Mouse (Mus musculus) liver, postnatal 0 days (tissue): ENCODE results near the gene Pip5k1c.

ENCODE experiments used
- CTCF ChIP-seq: sonication (generic); IDR thresholded peaks from 2 replicates; pipeline ENCODE4 v1.5.1; 2016; ENCODE audit warnings: antibody characterized with exemption, low read depth
- EP300 ChIP-seq: IDR thresholded peaks from 2 replicates; pipeline ENCODE4 v1.6.1; 2016; ENCODE audit warnings: antibody characterized with exemption, low read depth, mild to moderate bottlenecking

- TF ChIP-seq EP300 = no peak
- TF ChIP-seq CTCF = no peak
These were observed 15.1 kb upstream of the Pip5k1c start for GRCm38 (mm10) chr10:81277676-81278075.
